Mouse (Mus musculus): ENCODE data around the gene Olfr1537.

The Olfr1537 gene

GRCm38 (mm10) chr9:39249894-39250293 lies at the start of gene Olfr1537:
TSS of gene Olfr1537 (minus strand) at chr9:39249994.
- DNase-seq, result no peak

GRCm38 (mm10) chr9:39287136-39287535 lies 37.3 kb upstream of the Olfr1537 start:
- no peak for DNase-seq

DNA sequence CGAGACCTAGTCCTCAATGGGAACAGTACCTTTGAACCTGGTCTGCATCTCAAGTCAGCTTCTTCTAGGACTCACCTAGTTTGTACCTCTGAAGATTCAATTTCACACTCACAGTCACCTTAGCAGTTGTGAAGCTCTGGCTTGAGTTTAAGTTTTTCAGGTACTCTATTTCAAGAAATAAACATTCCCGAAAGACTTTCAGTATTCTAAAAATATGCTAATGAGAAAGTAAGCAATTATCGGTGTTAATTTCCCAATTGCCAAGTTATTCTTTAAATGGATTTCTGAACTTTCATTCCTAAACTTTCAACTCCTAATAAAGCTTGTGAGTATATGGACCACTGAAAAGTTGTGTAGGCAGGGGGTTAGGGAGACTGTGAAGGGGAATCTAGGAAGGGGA lies 26.9 kb upstream of the Olfr1537 start, which contains the start of gene Olfr945:
Gene Olfr945, minus strand, starts transcription at position 101 of the 400 bp plus-strand sequence.
- DNase-seq, result no peak

- DNase-seq, result no peak
Observed at GRCm38 (mm10) chr9:39201620-39202019, 48.2 kb downstream of the Olfr1537 start, which contains the start of gene Olfr944. TSS of gene Olfr944 (plus strand) at chr9:39201920.

Measured in lung, postnatal 14 days (tissue).